Mouse (Mus musculus) heart, embryonic 13.5 days (tissue): ENCODE measurements at regions not wholly inside any gene's neighbourhood (a gene's known extent, or its start where the extent isn't known, plus 50 kb on each side); places are given as distances from the start of the nearest gene placed in this dataset.
A peak's percentile ranks its signal among the peaks of the same experiment; 100 is the strongest.

Source experiments
- ATAC-seq: fragments of 200-750 bp; cut with Nextera tagmentation; 2 replicates; pipeline ENCODE4 v1.8.0; 2017; ENCODE audit warnings: moderate TSS enrichment; ENCODE audit not compliant: insufficient number of reproducible peaks, low FRiP score, low TSS enrichment; ENCODE audit errors: extremely low read depth
- H3K27ac ChIP-seq: fragments of 300-500 bp; sonication (generic); replicated peaks from 2 replicates; pipeline ENCODE4 v1.5.1; 2015; ENCODE audit warnings: moderate library complexity, mild to moderate bottlenecking, inconsistent platforms
- H3K27me3 ChIP-seq: fragments of 300-500 bp; sonication (generic); replicated peaks from 2 replicates; pipeline ENCODE4 v1.6.1; 2015; ENCODE audit warnings: mild to moderate bottlenecking, inconsistent platforms
- H3K36me3 ChIP-seq: fragments of 300-500 bp; sonication (generic); 2 replicates; pipeline ENCODE4 v1.6.1; 2015; ENCODE audit warnings: mild to moderate bottlenecking, inconsistent platforms
- H3K4me1 ChIP-seq: fragments of 300-500 bp; sonication (generic); 2 replicates; pipeline ENCODE4 v1.6.1; 2015; ENCODE audit warnings: inconsistent platforms
- H3K4me2 ChIP-seq: fragments of 300-500 bp; sonication (generic); 2 replicates; pipeline ENCODE4 v1.6.1; 2015; ENCODE audit warnings: inconsistent platforms, mild to moderate bottlenecking, moderate library complexity
- H3K4me3 ChIP-seq: fragments of 300-500 bp; sonication (generic); 2 replicates; pipeline ENCODE4 v1.5.1; 2015; ENCODE audit warnings: moderate library complexity, mild to moderate bottlenecking, inconsistent platforms
- H3K9ac ChIP-seq: fragments of 300-500 bp; sonication (generic); 2 replicates; pipeline ENCODE4 v1.6.1; 2015; ENCODE audit warnings: inconsistent platforms, mild to moderate bottlenecking, moderate library complexity
- H3K9me3 ChIP-seq: fragments of 300-500 bp; sonication (generic); 2 replicates; pipeline ENCODE4 v1.6.1; 2016; ENCODE audit warnings: inconsistent platforms
- WGBS: fragments of 180-500 bp; shearing (Covaris S2); methylation state at CpG from one replicate; pipeline ENCODE4 v1.1.7; 2015; ENCODE audit warnings: mixed read lengths; 5-methylcytosine and 5-hydroxymethylcytosine counted together

DNA sequence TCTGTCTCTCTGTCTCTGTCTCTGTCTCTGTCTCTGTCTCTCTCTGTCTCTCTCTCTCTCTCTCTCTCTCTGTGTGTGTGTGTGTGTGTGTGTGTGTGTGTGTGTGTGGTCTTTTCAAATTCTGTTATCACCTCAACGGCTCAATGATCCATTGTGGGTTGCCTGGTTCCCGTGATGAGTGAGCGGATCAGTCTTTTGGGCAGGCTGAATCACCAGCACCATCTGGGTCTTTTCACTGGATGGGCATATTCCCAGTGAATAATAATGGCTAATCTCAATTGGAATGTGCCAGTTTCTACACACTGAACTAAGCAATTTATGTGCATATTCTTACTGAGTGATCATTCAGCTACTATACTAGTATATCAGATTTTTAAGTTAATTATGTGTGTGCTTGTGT, 216.4 kb downstream of the Lmx1a start:
- H3K4me2 ChIP-seq = no peak overlapping the region
- H3K36me3 ChIP-seq = no peaks in the 10 kb centered on the region
- ATAC-seq = no peak
- 76% methylated on average over 3 of the region's 3 CpGs for WGBS
- 0 out of 2 replicates have a peak, but pooled peaks cover 2% of the 10 kb centered on the region for H3K4me1 ChIP-seq
- no peak overlapping the region for H3K27ac ChIP-seq
- no peak overlapping the region for H3K4me3 ChIP-seq
- H3K27me3 ChIP-seq = peaks cover 15% of the 10 kb centered on the region; the same call in 1 of the 2 replicates
- H3K9ac ChIP-seq = no peak overlapping the region
- H3K9me3 ChIP-seq = no peaks in the 10 kb centered on the region

- WGBS = 67% methylated on average over 3 of the region's 3 CpGs
- Histone ChIP-seq H3K4me3 (no peak overlapping the region), H3K27me3 (peaks cover 14% of the 10 kb centered on the region), H3K9ac (no peak overlapping the region), H3K9me3 (no peaks in the 10 kb centered on the region), H3K27ac (no peak overlapping the region), H3K4me2 (no peak overlapping the region), H3K4me1 (no peaks in the 10 kb centered on the region), H3K36me3 (no peaks in the 10 kb centered on the region)
- ATAC-seq = no peak
These were observed 223.0 kb downstream of the Lmx1a start for GRCm38 (mm10) chr1:167912074-167912473.

GRCm38 (mm10) chr1:167914982-167915561, 226.0 kb downstream of the Lmx1a start:
- peaks cover 3% of the 10 kb centered on the region; the same call in 1 of the 2 replicates for H3K9me3 ChIP-seq
- no peak overlapping the region for H3K4me2 ChIP-seq
- no peak overlapping the region for H3K4me3 ChIP-seq
- ATAC-seq = no peak
- H3K9ac ChIP-seq = no peak overlapping the region
- H3K36me3 ChIP-seq = no peaks in the 10 kb centered on the region
- H3K27me3 ChIP-seq = peaks cover 15% of the 10 kb centered on the region
- 43% methylated on average over 7 of the region's 7 CpGs for WGBS
- H3K4me1 ChIP-seq = no peaks in the 10 kb centered on the region
- H3K27ac ChIP-seq = no peak overlapping the region

GRCm38 (mm10) chr1:167915578-167916275, 226.7 kb downstream of the Lmx1a start:
- 39% methylated on average over 6 of the region's 6 CpGs for WGBS

GRCm38 (mm10) chr1:167922917-167923316, 233.9 kb downstream of the Lmx1a start:
- Histone ChIP-seq H3K9ac (no peak overlapping the region), H3K27me3 (peaks cover 23% of the 10 kb centered on the region), H3K9me3 (peaks cover 2% of the 10 kb centered on the region; the same call in 1 of the 2 replicates), H3K27ac (no peak overlapping the region), H3K4me3 (no peak overlapping the region), H3K4me1 (no peaks in the 10 kb centered on the region), H3K36me3 (no peaks in the 10 kb centered on the region), H3K4me2 (no peak overlapping the region)
- 79% methylated on average over 7 of the region's 7 CpGs for WGBS
- no peak for ATAC-seq

More at GRCm38 (mm10) chr1:167915578-167916275, 226.7 kb downstream of the Lmx1a start:
- no peak overlapping the region for H3K9ac ChIP-seq
- H3K9me3 ChIP-seq = peaks cover 3% of the 10 kb centered on the region; the same call in 1 of the 2 replicates
- no peak overlapping the region for H3K27ac ChIP-seq
- H3K4me2 ChIP-seq = no peak overlapping the region
- no peaks in the 10 kb centered on the region for H3K4me1 ChIP-seq
- H3K27me3 ChIP-seq = peaks cover 15% of the 10 kb centered on the region
- ATAC-seq = no peak
- no peaks in the 10 kb centered on the region for H3K36me3 ChIP-seq
- no peak overlapping the region for H3K4me3 ChIP-seq

GRCm38 (mm10) chr1:167928060-167928467, 239.0 kb downstream of the Lmx1a start:
- Histone ChIP-seq H3K4me1 (peaks cover 7% of the 10 kb centered on the region), H3K9ac (no peak overlapping the region), H3K36me3 (no peaks in the 10 kb centered on the region), H3K9me3 (peaks cover 6% of the 10 kb centered on the region; the same call in 1 of the 2 replicates), H3K4me2 (no peak overlapping the region), H3K4me3 (no peak overlapping the region), H3K27ac (no peak overlapping the region), H3K27me3 (peaks cover 47% of the 10 kb centered on the region)
- no peak for ATAC-seq
- WGBS = 11% methylated on average over 4 of the region's 4 CpGs

DNA sequence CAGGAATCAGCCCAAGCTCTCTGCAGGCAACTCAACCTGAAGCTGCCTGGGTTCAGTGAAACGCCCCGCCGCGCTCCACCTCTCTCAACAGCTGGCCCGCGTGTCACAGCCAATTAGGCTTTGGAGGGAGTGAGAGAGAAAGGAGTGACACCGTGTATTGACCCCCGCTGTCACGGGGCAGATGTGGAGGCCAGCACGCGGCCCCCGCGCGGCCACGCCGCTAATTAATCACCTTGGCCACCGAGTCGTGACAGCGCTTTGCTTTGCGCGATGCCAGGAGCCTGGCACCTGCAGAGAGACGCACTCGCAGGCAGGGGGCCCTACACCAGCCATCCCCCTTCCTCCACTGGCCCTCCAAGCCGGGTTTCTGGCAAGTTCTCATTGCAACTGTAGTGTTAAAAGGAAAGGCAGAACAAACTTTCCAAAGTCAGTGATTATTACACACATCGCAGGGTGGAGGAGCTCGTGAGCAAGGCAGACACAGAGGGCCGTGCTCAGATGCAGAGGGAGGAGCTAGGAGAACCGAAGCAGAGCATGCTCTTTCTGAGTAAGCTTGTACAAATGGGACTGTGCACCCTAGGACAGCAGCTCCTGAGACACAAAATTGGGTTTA, 240.8 kb downstream of the Lmx1a start:
- ATAC-seq = no peak
- Histone ChIP-seq H3K27ac (no peak overlapping the region), H3K36me3 (no peaks in the 10 kb centered on the region), H3K4me2 (peak overlapping the region; percentile 91), H3K4me1 (peaks cover 7% of the 10 kb centered on the region), H3K27me3 (peaks cover 43% of the 10 kb centered on the region), H3K9ac (peak overlapping the region; percentile 71), H3K9me3 (peaks cover 6% of the 10 kb centered on the region; the same call in 1 of the 2 replicates), H3K4me3 (peak overlapping the region; percentile 51)
- WGBS = 2% methylated on average over 28 of the region's 28 CpGs

GRCm38 (mm10) chr1:167932088-167932487, 243.1 kb downstream of the Lmx1a start:
- peaks cover 34% of the 10 kb centered on the region for H3K27me3 ChIP-seq
- no peak overlapping the region for H3K4me3 ChIP-seq
- 39% methylated on average over 2 of the region's 2 CpGs for WGBS
- ATAC-seq = no peak
- no peaks in the 10 kb centered on the region for H3K36me3 ChIP-seq
- H3K4me1 ChIP-seq = peaks cover 7% of the 10 kb centered on the region
- no peak overlapping the region for H3K9ac ChIP-seq
- no peak overlapping the region for H3K4me2 ChIP-seq
- H3K27ac ChIP-seq = no peak overlapping the region
- peaks cover 6% of the 10 kb centered on the region; the same call in 1 of the 2 replicates for H3K9me3 ChIP-seq

GRCm38 (mm10) chr1:167936726-167937125, 247.7 kb downstream of the Lmx1a start:
- no peak for ATAC-seq
- WGBS = 63% methylated on average over 4 of the region's 4 CpGs
- H3K4me3 ChIP-seq = no peak overlapping the region
- H3K9me3 ChIP-seq = no peaks in the 10 kb centered on the region
- no peaks in the 10 kb centered on the region for H3K4me1 ChIP-seq
- no peak overlapping the region for H3K9ac ChIP-seq
- H3K4me2 ChIP-seq = no peak overlapping the region
- H3K27me3 ChIP-seq = no peaks in the 10 kb centered on the region
- H3K27ac ChIP-seq = no peak overlapping the region
- no peaks in the 10 kb centered on the region for H3K36me3 ChIP-seq

DNA sequence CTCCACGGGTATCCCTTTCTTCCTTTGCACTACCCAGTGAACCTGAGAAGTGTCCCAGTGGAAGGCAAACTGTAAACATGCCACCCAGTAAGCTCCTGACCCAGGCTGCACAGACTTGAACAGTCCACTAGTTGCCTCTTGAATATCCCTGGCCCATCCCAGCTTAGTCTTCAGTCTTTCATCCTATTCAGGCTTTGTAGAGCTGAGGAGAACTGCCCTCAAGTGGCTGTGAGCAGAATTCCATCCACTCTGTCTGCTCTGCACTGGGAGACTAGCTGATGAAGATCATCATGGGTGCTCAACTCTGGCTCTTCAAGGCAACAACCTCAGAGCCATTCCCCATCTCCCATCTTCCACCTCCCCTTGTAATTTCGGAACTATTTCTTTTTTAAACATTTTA, 249.1 kb downstream of the Lmx1a start:
- Histone ChIP-seq H3K4me2 (no peak overlapping the region), H3K9me3 (no peaks in the 10 kb centered on the region), H3K27me3 (no peaks in the 10 kb centered on the region), H3K4me1 (no peaks in the 10 kb centered on the region), H3K27ac (no peak overlapping the region), H3K36me3 (no peaks in the 10 kb centered on the region), H3K9ac (no peak overlapping the region), H3K4me3 (no peak overlapping the region)
- 67% methylated on average over 2 of the region's 2 CpGs for WGBS
- no peak for ATAC-seq

- no peaks in the 10 kb centered on the region for H3K4me1 ChIP-seq
- WGBS = 47% methylated on average over 8 of the region's 8 CpGs
- no peak overlapping the region for H3K4me2 ChIP-seq
- no peaks in the 10 kb centered on the region for H3K36me3 ChIP-seq
- no peaks in the 10 kb centered on the region for H3K27me3 ChIP-seq
- no peaks in the 10 kb centered on the region for H3K9me3 ChIP-seq
- H3K27ac ChIP-seq = no peak overlapping the region
- ATAC-seq = no peak
- no peak overlapping the region for H3K9ac ChIP-seq
- H3K4me3 ChIP-seq = no peak overlapping the region
These were observed 253.0 kb downstream of the Lmx1a start for GRCm38 (mm10) chr1:167942037-167942470.
